Mouse (Mus musculus) ovary, postnatal 36 days (tissue): ENCODE results near the gene Pmpca.

Experiments used
- DNase-seq: peaks from one replicate; pipeline ENCODE4 v3.0.0; 2022; ENCODE audit warnings: low spot score, mixed read lengths

Gene Pmpca

GRCm38 (mm10) chr2:26389154-26389690 is at the start of gene Pmpca, which contains the start of gene Entr1:
Gene Pmpca (plus strand): TSS chr2:26389339.
Gene Entr1 (minus strand): TSS chr2:26389316.
- peak; percentile 85 for DNase-seq

DNA sequence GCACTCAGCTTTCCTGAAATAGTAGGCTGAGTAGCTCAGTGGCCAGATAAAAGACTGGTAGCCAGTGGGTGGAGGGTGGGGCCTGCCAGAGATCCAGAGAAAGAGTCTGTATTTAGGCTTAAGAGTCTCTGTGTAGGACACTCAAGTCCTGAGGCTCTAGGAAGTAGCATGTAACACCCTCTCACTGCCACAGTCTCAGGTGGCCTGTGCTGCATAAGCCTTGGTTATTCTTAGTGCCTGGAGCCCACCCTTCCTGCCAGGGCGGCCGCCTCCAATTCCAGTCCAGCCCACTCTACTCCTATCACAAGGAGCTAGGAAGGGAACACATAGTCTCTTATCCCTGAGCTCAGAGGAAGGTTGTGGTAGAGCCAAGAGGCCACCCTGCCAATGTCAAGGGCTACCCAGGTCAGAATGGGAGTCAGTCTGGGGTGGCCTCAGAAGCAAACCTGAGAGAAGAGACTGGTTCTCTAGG is 47.6 kb upstream of the Pmpca start:
- DNase-seq, result no peak

GRCm38 (mm10) chr2:26342044-26342443 is 47.1 kb upstream of the Pmpca start:
- DNase-seq, result peak; percentile 30

DNA sequence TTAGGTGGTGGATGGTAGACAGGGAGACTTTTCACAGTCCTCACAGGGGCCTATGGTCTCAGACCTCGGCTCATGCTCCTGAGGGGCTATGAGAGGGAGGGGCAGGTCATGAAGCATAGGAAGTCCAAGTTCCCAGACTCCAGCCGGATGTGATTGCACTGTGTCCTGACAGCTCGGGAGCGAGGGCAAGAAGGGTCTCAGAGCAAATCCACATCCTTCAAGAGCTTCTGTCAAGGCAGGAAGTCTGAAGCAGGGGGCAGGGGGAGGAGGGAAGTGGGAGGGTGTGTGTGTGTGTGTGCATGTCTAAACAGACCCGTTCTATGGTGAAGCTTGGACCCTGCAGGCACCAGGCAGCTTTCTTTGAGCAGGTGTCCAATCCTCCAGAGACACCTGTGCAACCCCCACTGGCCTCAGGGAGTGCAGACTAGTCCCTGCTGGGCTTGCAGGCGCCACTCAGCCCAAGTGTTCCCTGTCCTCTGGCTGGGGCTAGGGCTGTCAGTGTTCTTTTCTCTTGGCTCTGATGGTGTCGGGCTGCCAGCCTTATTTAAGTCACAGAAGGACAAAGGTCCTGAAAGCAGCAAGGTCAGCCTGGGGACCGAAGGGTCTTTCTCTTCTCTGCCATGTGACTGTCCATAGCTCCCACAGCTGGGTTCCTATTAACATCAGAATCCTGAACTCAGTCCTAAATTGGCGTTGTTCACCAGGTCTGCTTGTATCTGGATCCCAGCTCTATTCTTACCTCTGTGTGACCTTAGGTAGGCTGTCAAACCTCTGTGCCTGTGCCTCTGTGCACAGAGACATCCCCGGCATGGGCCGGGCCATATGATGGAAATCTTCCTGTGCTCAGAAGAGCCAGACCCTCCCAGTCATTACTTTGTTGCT is 46.3 kb upstream of the Pmpca start:
- DNase-seq, result no peak

DNA sequence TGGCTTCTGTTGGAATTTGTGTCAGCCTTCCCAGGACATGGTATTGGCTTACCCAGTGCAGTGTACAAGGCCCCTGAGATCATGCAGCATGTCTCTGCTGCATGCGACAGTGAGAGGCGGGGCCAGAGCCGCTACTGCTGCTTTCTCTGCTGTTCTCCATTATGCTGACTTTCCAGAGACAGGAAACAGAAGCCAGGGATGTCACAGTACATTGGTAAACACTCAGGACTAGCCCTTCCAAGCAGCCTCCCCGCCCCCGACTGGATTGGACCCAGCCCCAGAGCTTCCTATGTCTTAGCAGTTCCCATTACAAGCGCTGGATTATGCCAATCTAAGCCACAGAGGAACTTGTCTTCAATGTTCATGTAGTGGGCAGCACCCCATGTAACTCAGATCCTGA is 40.9 kb upstream of the Pmpca start:
- no peak for DNase-seq

DNA sequence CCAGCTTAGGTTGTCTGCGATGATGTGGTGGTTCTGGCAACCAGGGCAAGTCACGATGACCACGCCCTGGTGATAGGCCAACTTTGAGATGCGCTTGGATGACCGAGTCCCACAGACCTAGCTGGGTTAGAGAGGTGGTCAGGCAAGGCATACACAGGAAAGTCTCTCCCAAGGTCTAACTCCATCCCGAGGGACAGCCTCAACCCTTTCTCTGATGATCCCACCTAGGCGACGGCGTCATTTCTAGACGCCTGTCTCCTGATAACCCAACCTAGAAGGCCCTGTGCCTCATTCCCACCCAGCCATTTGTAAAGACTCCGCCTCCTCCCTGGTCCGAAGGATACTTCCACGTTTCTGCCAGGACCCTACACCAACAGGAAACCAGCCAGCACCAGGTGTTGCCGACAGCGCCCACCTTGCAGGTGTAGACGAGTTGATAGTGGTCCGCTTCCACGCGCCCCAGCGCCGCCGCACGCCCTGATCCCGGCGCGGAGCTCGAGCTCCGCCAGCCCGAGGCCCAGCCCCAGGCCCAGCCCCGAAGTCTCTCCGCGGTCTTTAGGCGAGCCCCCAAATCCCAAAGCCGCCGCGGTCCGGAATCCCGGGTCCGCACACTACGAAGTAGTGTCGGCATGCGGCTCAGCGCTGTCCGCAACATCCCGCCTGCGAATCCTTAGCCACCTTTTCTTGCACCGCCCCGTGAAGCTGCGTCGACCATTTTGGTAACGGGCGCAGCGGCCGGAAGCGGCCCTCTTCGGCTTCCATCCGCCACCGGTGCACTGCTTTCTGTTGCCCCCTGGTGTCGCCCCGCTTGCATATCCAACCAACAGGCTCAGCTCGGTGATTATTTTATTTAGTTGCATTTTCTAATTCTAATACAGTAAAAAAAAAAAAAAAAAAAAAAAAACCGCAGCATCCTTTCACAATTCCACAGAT is 37.5 kb upstream of the Pmpca start, which contains the start of gene Dnlz:
Dnlz (minus strand) TSS at position 753 of the 933 bp plus-strand sequence.
- DNase-seq, result peak; percentile 92

- DNase-seq, result peak; percentile 44
Measured at GRCm38 (mm10) chr2:26352291-26352910, 36.7 kb upstream of the Pmpca start.

- DNase-seq, result no peak
Measured at GRCm38 (mm10) chr2:26353066-26353980, 35.8 kb upstream of the Pmpca start.

DNA sequence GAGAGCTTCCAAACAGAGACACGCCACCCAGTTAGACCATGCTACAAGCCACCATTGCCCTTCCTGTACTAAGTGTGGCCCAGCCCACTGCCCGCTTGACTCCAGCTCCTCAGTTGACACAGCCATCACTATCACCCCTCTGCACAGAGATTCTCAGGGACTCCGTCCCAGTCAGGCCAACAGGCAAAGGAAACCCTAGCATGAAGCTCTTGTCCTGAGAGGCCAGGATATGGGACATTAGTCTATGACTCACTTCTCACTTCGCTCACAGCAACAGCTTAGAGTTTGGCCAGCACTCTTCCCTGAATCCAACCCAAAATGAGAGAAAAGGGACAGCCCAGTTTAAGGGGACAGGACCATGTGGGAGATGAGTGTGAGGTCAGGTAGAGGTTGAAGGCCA is 34.7 kb upstream of the Pmpca start:
- DNase-seq, result no peak

DNA sequence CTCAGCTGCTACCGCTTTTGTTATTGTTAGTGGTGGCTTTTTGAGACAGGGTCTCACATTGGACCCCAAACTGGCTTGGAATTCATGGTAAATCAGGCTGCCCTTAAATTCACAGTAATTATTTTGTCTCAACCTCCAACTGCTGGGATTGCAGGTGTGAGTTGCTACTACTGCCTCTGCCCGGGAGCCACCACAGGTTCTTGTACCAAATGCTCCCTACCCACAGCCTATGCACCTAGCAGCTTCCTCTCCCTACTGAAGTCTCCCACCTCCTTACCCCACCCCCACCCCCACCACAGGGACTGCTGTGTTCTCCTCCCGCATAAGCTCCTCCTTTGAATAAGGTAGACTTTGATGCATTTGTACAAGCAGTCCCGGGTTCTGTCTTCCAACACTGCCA is 32.9 kb upstream of the Pmpca start:
- no peak for DNase-seq

- DNase-seq, result no peak
Measured at GRCm38 (mm10) chr2:26356678-26357077, 32.5 kb upstream of the Pmpca start.

GRCm38 (mm10) chr2:26357484-26357883 is 31.7 kb upstream of the Pmpca start:
- peak; percentile 41 for DNase-seq

DNA sequence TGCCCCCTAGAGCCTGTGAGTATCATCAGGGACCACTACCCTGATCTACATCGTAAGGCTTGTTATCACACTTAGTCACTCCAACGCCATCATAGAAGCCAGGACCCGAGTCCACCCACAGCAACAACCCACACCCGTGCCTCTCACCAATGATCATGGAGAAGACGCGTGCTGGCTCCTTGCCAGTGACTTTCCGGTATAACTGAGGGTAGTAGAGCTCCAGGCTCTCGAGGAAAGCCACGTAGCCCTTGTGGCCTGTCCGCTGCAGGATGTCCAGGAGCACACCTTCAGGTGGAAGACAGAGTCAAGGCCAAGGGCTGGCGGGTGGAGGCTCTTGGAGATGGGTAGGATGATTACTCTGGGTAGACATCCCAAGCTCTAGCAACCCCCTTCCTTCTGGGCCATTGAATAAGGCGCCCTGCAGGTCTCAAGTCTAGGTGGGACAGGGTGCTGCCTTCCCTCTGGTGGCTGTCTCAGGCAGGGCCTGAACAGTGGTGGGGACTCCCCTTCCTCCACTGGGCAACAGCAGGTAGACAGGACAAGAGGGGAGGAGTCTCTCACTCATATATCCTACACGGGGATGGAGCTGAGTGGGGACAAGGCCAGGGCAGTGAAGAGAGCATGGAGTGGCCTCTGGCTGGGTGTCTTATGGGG is 30.3 kb upstream of the Pmpca start:
- no peak for DNase-seq

DNA sequence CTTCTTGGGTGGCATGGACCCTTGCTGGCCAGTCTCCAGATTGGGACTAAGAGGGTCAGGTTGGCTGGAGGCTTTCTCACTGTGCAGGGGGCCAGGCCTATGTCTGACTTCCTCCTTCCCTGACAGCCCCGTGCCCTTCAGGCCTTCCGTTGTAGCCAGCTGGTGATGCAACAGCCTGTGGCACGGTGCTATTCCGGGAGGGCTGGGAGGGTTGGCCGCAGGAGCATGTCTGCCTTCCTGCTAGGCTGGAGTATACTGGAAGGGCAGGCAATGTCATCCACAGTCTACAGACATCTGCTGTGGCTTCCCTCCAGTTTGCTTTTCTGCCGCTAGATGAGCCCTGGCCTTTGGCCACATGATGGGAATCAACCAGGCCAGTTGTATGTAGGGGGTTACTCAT is 29.2 kb upstream of the Pmpca start:
- DNase-seq, result no peak

DNA sequence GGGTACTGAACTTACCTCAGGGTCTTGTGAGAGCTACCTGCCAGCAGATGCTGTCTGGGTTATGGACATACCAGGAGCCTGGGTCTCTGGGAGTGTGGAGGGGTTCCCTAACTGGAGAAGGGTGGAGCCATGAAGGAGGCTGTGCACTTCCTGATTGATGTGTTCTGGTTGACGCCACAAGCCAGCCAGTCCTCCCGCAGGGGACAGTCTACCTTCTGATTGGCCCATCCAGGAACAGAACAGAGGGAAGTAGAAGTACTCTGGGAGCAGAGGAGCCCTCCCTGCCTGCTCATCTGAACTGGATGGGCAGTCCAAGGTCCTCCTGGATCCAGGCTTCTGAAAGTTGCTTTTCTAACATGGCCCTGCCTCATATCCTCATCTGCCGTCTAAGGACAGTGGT is 28.4 kb upstream of the Pmpca start, which contains the start of gene Card9:
Card9 (minus strand) TSS at position 147 of the 400 bp plus-strand sequence.
- DNase-seq, result no peak

GRCm38 (mm10) chr2:26362991-26363390 is 26.1 kb upstream of the Pmpca start:
- no peak for DNase-seq

- no peak for DNase-seq
Measured at GRCm38 (mm10) chr2:26363481-26363880, 25.7 kb upstream of the Pmpca start.

DNA sequence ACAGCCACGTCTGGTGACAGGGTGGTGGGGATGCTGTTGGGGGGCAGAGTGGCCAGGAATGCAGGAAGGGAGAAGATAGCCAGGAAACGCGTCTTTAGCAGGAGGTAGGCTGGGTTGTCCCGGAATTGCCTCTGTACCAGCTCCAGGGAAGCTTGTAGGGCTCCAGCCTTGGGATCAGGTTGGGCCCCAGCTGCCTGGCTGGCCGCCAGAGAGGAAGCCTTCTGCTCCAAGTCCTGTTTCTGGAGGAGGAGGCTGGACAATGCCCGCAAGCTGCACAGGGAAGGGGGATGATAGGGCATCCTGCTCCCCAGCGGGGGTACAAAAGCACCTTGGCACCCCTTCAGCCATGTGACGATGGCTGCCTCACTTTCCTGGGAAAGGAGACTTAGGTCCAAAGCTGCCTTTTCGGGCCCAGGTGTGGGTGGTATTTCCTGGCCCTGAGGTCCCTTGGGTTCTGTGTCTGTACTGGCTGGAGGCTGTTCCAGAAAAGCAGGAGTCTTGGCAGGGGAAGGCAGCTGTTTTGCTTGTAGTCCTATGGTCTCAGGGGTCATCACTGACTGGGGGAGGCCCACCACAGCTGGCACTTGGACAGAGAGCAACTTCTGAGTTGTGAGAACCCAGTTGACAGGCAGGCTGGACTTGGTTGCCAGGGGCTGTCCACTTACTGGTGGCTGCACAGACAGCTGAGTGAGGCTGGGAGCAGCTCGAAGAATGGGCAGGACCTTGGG is 24.2 kb upstream of the Pmpca start:
- DNase-seq, result peak; percentile 81

DNA sequence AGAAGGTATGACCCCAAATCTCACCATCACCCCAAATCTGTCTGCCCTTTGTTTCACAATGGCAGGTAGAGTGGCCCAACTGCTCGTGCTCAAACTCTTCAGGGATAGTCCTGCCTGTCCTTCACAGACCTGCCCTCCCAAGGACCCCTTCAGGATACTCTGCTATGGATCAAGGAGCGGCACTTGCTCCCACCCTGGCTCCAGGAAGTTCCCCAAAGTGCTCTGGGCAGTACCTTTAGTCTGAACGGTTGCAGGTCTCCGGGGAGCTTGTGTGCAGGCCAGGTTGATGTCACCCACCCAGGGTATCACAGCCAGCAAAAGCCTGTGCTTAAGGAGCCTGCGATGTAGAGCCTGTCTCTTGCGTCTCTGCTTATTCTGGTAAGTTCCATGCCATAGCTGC is 21.2 kb upstream of the Pmpca start:
- DNase-seq, result no peak
